Mouse (Mus musculus): ENCODE data around the gene Asgr1.

DNA sequence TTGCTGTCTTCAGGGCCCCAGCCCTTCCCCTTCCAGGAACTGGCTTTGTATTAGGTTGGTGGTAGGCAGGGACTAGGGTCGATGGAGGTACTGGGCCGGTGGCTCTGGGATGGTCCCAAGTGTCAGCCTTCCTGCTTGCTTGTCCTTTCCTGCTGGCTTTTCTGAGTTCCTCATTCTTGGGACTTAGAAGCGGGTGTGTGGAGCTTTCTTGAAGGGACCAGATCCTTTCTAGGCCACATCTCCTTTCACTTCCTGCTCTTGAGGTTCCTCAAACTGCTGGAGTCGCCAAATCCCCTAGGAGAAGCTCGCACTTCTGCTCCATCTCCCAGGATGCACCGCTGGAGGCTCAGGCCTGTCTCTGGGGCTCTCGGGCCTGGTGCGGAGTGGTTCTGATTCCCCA is 30.7 kb downstream of the Asgr1 start:
- TF ChIP-seq POLR2A (IDR thresholded peaks at IDR 0.05; ENCODE audit: borderline replicate concordance, extremely low read depth, insufficient read depth, insufficient read length, poor library complexity, severe bottlenecking): no peak
- TF ChIP-seq CTCF (IDR thresholded peaks at IDR 0.05; ENCODE audit: borderline replicate concordance, extremely low read depth, insufficient read depth, insufficient read length): no peak

All from brain, embryonic 14.5 days (tissue).